Mouse (Mus musculus) skeletal muscle tissue, postnatal 0 days (tissue): ENCODE results near the gene Gm3752. TPM values are rescaled to one million over a fixed set of nuclear protein-coding genes. Genes with fewer than 3 reads are reported as not detected.

Experiments
- polyA plus RNA-seq: library from polyadenylated mRNA; unstranded; fragments of >200 nt; fragmentation: Nextera tagmentation; extraction: Ambion mirVana; gene quantifications from 2 replicates; pipeline ENCODE4 v1.2.1, GENCODE M21; 2015

The Gm3752 gene
- polyA plus RNA-seq, result 0.16 TPM in 1 of 2 replicates, not detected in the other

GRCm38 (mm10) chr14:7483662-7484061, at the start of gene Gm3752:
Gene Gm3752 (minus strand): TSS chr14:7483762.

DNA sequence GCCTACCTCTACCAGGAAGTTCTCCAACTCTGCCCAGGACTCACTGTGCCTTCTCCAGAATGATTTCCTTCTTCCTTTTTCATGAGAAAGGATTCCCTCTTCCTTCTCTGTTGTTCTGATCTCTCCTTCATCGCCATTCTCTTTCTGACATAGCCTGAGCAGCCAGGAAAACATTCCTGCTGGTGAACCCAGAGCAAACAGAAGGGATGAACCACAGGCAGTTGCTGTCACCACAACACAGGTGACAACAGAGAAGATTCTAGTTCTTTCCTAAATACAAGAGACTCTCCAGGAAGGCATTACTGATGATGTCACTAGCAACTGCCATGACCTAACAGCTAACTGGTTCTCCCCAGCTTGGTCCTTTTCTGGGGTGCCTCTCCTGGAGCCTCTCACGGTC, 32.7 kb downstream of the Gm3752 start, which contains the start of gene Gm3755:
Gm3755 (minus strand) TSS at position 101 of the 400 bp plus-strand sequence.

Other genes with a start within 250 kb of the Gm3752 start
- gene Gm3727, start 219.0 kb downstream of the Gm3752 start, polyA plus RNA-seq, result not detected in 2 replicates
- 0.09 TPM in 1 of 2 replicates, not detected in the other for gene Gm3739, start 168.7 kb downstream of the Gm3752 start, polyA plus RNA-seq
- not detected in 2 replicates for gene Gm5797, start 151.4 kb downstream of the Gm3752 start, polyA plus RNA-seq
- not detected in 2 replicates for gene Gm8374, start 118.6 kb downstream of the Gm3752 start, polyA plus RNA-seq
- gene Gm3755, start 32.8 kb downstream of the Gm3752 start, polyA plus RNA-seq, result not detected in 2 replicates
- gene Gm3558, start 84.8 kb upstream of the Gm3752 start, polyA plus RNA-seq, result 0.30 TPM in 1 of 2 replicates, not detected in the other
- gene Gm10338, start 111.8 kb upstream of the Gm3752 start, polyA plus RNA-seq, result not detected in 2 replicates
- gene Gm10128, start 160.2 kb upstream of the Gm3752 start, polyA plus RNA-seq, result not detected in 2 replicates